Mouse (Mus musculus): ENCODE data around the gene Nfam1. TPM values are rescaled to one million over a fixed set of nuclear protein-coding genes. Genes with fewer than 3 reads are reported as not detected.

Gene Nfam1
- polyA plus RNA-seq, 1 experiment = 9.8 TPM

GRCm38 (mm10) chr15:83042655-83043361 is 9.7 kb upstream of the Nfam1 start:
- peak; percentile 69 for DNase-seq
- peaks cover 29% of the 10 kb centered on the region for H3K4me1 ChIP-seq (replicated peaks; ENCODE audit: control insufficient read depth, insufficient read depth, low read length)
- H3K27me3 ChIP-seq (ENCODE audit: control insufficient read depth, insufficient read depth, low read length) = no peaks in the 10 kb centered on the region
- no peak for TF ChIP-seq CTCF (IDR thresholded peaks at IDR 0.05; ENCODE audit: borderline replicate concordance, control insufficient read depth, extremely low read depth, insufficient read depth, low read length, poor library complexity)
- TF ChIP-seq POLR2A (IDR thresholded peaks at IDR 0.05; ENCODE audit: control insufficient read depth, extremely low read depth, insufficient read depth, low read length, poor library complexity) = no peak
- WGBS = 4% methylated on average over 6 of the region's 6 CpGs
- H3K27ac ChIP-seq (ENCODE audit: control insufficient read depth, insufficient read depth, low read length) = no peak overlapping the region
- no peaks in the 10 kb centered on the region for H3K36me3 ChIP-seq (ENCODE audit: control insufficient read depth, insufficient read depth, low read length)
- no peak overlapping the region for H3K4me3 ChIP-seq (ENCODE audit: control insufficient read depth, insufficient read depth, low read length)

DNA sequence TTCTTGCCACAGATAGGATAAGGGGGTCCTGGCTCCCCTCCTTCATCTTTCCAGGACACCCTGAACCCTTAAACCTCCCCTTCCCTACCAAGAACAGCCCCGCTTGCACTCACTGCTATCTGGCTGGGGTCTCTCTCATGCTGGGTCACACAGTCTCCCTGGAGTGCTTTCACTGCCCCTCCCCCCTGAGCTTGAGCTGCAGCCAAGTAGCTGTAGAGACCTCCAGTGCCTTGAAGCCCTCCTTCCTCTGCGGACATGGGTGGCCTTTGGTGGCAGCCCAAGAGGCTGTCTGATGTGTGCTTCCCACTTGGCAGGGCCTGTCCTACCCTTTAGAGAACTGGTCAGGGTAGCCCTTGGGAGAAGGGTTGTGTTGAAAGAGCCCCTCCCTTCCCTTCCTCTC is 7.0 kb upstream of the Nfam1 start:
- H3K4me3 ChIP-seq (ENCODE audit: control insufficient read depth, insufficient read depth, low read length) = no peak overlapping the region
- H3K4me1 ChIP-seq (replicated peaks; ENCODE audit: control insufficient read depth, insufficient read depth, low read length) = peaks cover 43% of the 10 kb centered on the region
- no peak for DNase-seq
- H3K36me3 ChIP-seq (ENCODE audit: control insufficient read depth, insufficient read depth, low read length) = no peaks in the 10 kb centered on the region
- H3K27me3 ChIP-seq (ENCODE audit: control insufficient read depth, insufficient read depth, low read length) = no peaks in the 10 kb centered on the region
- TF ChIP-seq CTCF (IDR thresholded peaks at IDR 0.05; ENCODE audit: borderline replicate concordance, control insufficient read depth, extremely low read depth, insufficient read depth, low read length, poor library complexity) = no peak
- TF ChIP-seq POLR2A (IDR thresholded peaks at IDR 0.05; ENCODE audit: control insufficient read depth, extremely low read depth, insufficient read depth, low read length, poor library complexity) = no peak
- WGBS = 93% methylated on average over 2 of the region's 2 CpGs
- H3K27ac ChIP-seq (ENCODE audit: control insufficient read depth, insufficient read depth, low read length) = no peak overlapping the region

DNA sequence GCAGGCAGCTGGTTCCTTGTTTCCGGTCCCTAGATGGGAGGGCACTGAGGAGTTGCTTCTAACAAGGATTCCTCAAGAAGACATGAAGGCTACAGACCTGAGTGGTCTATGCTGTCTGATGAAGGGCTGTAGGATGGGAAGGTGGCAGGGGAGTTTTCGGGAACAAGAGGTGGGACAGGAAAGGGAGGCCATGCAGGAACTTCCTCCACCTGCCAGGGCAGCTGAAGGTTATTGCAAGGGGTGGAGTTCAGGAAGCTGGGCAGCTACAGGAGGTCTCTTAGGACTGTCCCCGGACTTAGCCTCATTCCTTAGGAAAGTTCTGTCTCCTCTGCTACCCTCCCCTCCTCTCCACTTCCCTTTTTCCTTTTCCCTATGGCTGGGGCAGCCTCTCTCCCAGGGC is 5.7 kb upstream of the Nfam1 start:
- Histone ChIP-seq H3K36me3 (ENCODE audit: control insufficient read depth, insufficient read depth, low read length) (no peaks in the 10 kb centered on the region), H3K27ac (ENCODE audit: control insufficient read depth, insufficient read depth, low read length) (no peak overlapping the region), H3K4me1 (replicated peaks; ENCODE audit: control insufficient read depth, insufficient read depth, low read length) (peaks cover 56% of the 10 kb centered on the region), H3K4me3 (ENCODE audit: control insufficient read depth, insufficient read depth, low read length) (no peak overlapping the region), H3K27me3 (ENCODE audit: control insufficient read depth, insufficient read depth, low read length) (no peaks in the 10 kb centered on the region)
- TF ChIP-seq POLR2A (IDR thresholded peaks at IDR 0.05; ENCODE audit: control insufficient read depth, extremely low read depth, insufficient read depth, low read length, poor library complexity) = no peak
- no peak for TF ChIP-seq CTCF (IDR thresholded peaks at IDR 0.05; ENCODE audit: borderline replicate concordance, control insufficient read depth, extremely low read depth, insufficient read depth, low read length, poor library complexity)
- DNase-seq = no peak
- 18% methylated on average over 3 of the region's 3 CpGs for WGBS

DNA sequence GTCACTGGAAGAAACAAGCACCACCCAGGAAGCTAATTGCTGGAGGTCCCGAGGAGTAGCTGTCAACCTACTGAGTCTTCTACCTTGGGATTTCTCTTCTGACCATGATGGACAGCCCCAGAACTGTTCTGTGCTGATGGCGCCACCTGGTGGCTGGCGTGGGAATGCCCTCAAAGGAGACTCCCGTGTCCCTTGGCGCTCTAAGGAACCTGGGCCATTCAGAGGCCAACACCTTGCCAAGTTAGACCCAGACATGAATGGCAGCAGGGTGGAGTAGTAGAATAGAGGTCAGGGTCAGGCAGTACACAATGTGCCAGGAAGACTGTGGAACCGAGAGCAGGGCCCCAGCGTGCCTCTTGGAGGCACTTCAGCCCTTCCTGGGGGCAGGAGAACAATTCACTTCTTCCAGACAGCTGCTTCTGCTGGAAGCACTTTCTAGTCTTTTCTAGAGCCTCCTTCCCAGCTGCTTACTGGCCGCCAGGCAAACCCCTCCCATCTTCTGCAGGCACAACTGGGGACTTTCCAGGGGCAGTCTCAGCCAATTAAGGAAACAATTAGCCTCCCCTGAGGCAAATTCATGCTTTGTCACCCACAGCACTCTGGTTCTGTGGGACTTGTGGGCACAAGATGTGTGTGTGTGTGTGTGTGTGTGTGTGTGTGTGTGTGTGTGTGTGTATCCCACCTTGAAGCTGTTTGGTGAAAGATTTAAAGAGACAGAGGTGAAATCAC is 4.8 kb upstream of the Nfam1 start:
- Histone ChIP-seq H3K4me1 (replicated peaks; ENCODE audit: control insufficient read depth, insufficient read depth, low read length) (peaks cover 57% of the 10 kb centered on the region), H3K4me3 (ENCODE audit: control insufficient read depth, insufficient read depth, low read length) (no peak overlapping the region)
- DNase-seq = peak; percentile 91

DNA sequence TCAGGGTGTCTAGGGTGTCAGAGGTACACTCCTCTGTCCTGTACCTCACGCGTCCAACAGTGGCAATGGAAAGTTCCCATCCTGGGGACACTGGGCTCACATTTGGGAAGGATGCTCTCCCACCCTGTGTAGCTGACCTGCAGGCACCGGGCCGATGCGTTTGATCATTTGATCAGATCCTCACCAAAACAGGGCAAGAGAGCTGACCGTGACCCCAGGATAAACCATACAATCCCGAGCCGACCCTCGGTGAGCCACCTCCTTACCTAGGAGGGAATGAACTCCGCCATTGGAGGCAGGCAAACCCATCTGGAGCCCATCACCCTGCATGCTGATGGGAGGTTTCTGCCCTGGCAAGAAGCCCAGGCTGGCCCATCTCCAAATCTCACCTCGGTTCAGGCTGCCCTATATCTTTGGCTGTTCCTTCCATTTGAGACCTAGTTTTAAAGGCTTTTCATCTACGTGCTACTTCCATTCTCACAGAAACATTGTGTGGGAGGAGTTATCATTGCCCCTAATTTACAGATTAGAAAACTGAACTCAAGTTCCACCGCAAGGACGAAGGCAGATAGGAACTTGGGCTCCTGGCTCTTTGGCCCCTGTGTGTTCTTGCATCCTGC is 3.9 kb upstream of the Nfam1 start:
- DNase-seq = no peak
- TF ChIP-seq CTCF (IDR thresholded peaks at IDR 0.05; ENCODE audit: borderline replicate concordance, control insufficient read depth, extremely low read depth, insufficient read depth, low read length, poor library complexity) = no peak
- no peak for TF ChIP-seq POLR2A (IDR thresholded peaks at IDR 0.05; ENCODE audit: control insufficient read depth, extremely low read depth, insufficient read depth, low read length, poor library complexity)
- Histone ChIP-seq H3K27me3 (ENCODE audit: control insufficient read depth, insufficient read depth, low read length) (no peaks in the 10 kb centered on the region), H3K36me3 (ENCODE audit: control insufficient read depth, insufficient read depth, low read length) (no peaks in the 10 kb centered on the region), H3K27ac (ENCODE audit: control insufficient read depth, insufficient read depth, low read length) (no peak overlapping the region), H3K4me3 (ENCODE audit: control insufficient read depth, insufficient read depth, low read length) (no peak overlapping the region), H3K4me1 (replicated peaks; ENCODE audit: control insufficient read depth, insufficient read depth, low read length) (peaks cover 63% of the 10 kb centered on the region)
- WGBS = 82% methylated on average over 14 of the region's 14 CpGs

More for the DNA sequence above, 4.8 kb upstream of the Nfam1 start:
- TF ChIP-seq CTCF (IDR thresholded peaks at IDR 0.05; ENCODE audit: borderline replicate concordance, control insufficient read depth, extremely low read depth, insufficient read depth, low read length, poor library complexity) (peak; percentile 94), POLR2A (IDR thresholded peaks at IDR 0.05; ENCODE audit: control insufficient read depth, extremely low read depth, insufficient read depth, low read length, poor library complexity) (no peak)
- Histone ChIP-seq H3K27ac (ENCODE audit: control insufficient read depth, insufficient read depth, low read length) (no peak overlapping the region), H3K27me3 (ENCODE audit: control insufficient read depth, insufficient read depth, low read length) (no peaks in the 10 kb centered on the region), H3K36me3 (ENCODE audit: control insufficient read depth, insufficient read depth, low read length) (no peaks in the 10 kb centered on the region)
- WGBS = 3% methylated on average over 8 of the region's 8 CpGs

DNA sequence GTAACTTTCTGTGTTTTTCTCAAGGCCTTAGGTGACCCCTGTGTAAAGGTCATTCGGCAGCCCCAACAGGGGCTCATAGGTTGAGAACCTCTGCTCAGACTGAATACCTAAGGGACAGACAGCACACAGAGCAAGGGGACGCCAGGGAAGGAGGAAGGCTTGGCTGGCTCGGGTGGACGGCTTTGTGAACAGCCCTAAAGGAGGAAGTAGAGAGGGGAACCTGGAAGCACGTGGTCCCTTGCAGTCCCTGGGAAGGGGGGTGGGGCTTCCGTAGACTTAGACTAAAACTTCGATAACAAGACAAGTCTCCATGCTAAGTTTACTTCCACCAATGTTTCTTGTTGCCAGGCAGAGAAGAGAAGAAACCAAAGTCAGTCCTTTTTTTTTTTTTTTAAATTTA is 3.0 kb upstream of the Nfam1 start:
- H3K4me3 ChIP-seq (ENCODE audit: control insufficient read depth, insufficient read depth, low read length) = no peak overlapping the region
- H3K27me3 ChIP-seq (ENCODE audit: control insufficient read depth, insufficient read depth, low read length) = no peaks in the 10 kb centered on the region
- peaks cover 67% of the 10 kb centered on the region for H3K4me1 ChIP-seq (replicated peaks; ENCODE audit: control insufficient read depth, insufficient read depth, low read length)
- WGBS = 15% methylated on average over 7 of the region's 7 CpGs
- H3K27ac ChIP-seq (ENCODE audit: control insufficient read depth, insufficient read depth, low read length) = no peak overlapping the region
- TF ChIP-seq CTCF (IDR thresholded peaks at IDR 0.05; ENCODE audit: borderline replicate concordance, control insufficient read depth, extremely low read depth, insufficient read depth, low read length, poor library complexity) (no peak), POLR2A (IDR thresholded peaks at IDR 0.05; ENCODE audit: control insufficient read depth, extremely low read depth, insufficient read depth, low read length, poor library complexity) (no peak)
- peak; percentile 68 for DNase-seq
- no peaks in the 10 kb centered on the region for H3K36me3 ChIP-seq (ENCODE audit: control insufficient read depth, insufficient read depth, low read length)

Measured in thymus, adult 2 months (tissue).